Mouse (Mus musculus) small intestine, adult 2 months (tissue): Measurements from ENCODE around the gene Unc5cl. TPM values are rescaled to one million over a fixed set of nuclear protein-coding genes. Genes with fewer than 3 reads are reported as not detected.

Experiments used
- H3K27ac ChIP-seq: fragments of 200-500 bp; 2 replicates; pipeline ENCODE4 v1.5.1; 2012; ENCODE audit warnings: low read depth, low read length, control low read depth, inconsistent platforms; ENCODE audit not compliant: insufficient read depth
- H3K27me3 ChIP-seq: fragments of 200-500 bp; 2 replicates; pipeline ENCODE4 v1.6.1; 2012; ENCODE audit warnings: mild to moderate bottlenecking, moderate library complexity, low read length, inconsistent platforms; ENCODE audit not compliant: control insufficient read depth, insufficient read depth
- H3K36me3 ChIP-seq: fragments of 200-500 bp; 2 replicates; pipeline ENCODE4 v1.6.1; 2012; ENCODE audit warnings: mild to moderate bottlenecking, low read length, control low read depth, inconsistent platforms; ENCODE audit not compliant: control insufficient read depth, insufficient read depth
- H3K4me1 ChIP-seq: fragments of 200-500 bp; 2 replicates; pipeline ENCODE4 v1.6.1; 2012; ENCODE audit warnings: low read length, inconsistent platforms, mixed read lengths; ENCODE audit not compliant: control insufficient read depth, insufficient read depth, insufficient read length
- H3K4me3 ChIP-seq: fragments of 200-500 bp; 2 replicates; pipeline ENCODE4 v1.5.1; 2012; ENCODE audit warnings: low read depth, mild to moderate bottlenecking, control low read depth, inconsistent platforms, low read length, moderate library complexity
- CTCF ChIP-seq: fragments of 200-500 bp; IDR thresholded peaks from 2 replicates; pipeline ENCODE4 v1.5.1; 2012; ENCODE audit warnings: low read depth, mild to moderate bottlenecking, control low read depth, inconsistent platforms, low read length, moderate library complexity, mixed read lengths; ENCODE audit not compliant: insufficient replicate concordance, insufficient read length; ENCODE audit errors: extremely low read depth
- POLR2A ChIP-seq: fragments of 200-500 bp; IDR thresholded peaks from 2 replicates; pipeline ENCODE4 v1.6.1; 2012; ENCODE audit warnings: low read depth, mild to moderate bottlenecking, control low read depth, inconsistent platforms, low read length, moderate library complexity
- WGBS: fragments of 180-500 bp; shearing (Covaris S2); methylation state at CpG from one replicate; pipeline ENCODE4 v1.1.7; 2018; 5-methylcytosine and 5-hydroxymethylcytosine counted together
- polyA plus RNA-seq: library from polyadenylated mRNA; depleted of rRNA; stranded (reverse); fragments of >200 nt; gene quantifications from 2 replicates; pipeline ENCODE4 v1.2.3, GENCODE M21; 2012

Gene Unc5cl
- polyA plus RNA-seq, 1 experiment: 52.1 TPM

DNA sequence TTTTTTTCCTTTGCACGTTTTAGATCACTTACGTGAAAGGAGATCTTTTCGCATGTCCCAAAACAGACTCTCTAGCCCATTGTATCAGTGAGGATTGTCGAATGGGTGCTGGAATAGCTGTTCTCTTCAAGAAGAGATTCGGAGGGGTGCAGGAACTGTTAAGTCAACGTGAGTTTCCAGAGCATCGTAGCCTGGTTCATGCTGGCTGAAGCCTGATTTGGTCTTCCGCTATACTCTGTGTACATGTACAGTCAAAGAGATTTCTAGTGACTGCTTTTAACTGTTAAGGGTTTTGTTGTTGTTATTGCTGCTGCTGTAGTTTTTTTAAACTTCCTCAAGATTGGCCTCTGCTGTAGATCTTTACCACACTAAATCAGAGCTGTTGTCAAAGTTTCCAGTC lies 43.5 kb upstream of the Unc5cl start:
- Histone ChIP-seq H3K4me1 (peaks cover 3% of the 10 kb centered on the region; the same call in 1 of the 2 replicates), H3K27ac (no peak overlapping the region), H3K4me3 (no peak overlapping the region), H3K36me3 (peaks cover 29% of the 10 kb centered on the region), H3K27me3 (no peaks in the 10 kb centered on the region)
- TF ChIP-seq CTCF (no peak), POLR2A (no peak)
- 25% methylated on average over 8 of the region's 8 CpGs for WGBS

DNA sequence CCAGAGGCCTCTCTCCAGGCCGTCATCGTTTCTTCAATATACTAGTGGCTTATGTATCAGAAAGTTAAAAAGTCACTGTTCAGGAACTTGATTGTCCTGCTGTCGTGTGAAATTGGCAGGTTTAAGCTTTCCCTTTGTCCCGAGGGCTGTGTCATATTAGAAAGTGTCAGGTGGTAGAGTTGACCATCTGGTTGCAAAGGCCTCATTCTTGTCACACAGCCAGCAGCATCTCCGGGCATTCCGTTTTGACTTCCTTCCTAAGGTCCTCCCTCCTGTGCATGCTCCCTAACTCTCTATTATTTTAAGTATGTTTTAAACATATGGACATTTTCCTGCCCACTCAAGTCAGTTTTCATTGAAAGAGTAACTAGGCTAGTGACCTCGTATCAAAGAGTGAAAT lies 38.7 kb upstream of the Unc5cl start:
- whole genome bisulfite sequencing: 72% methylated on average over 7 of the region's 7 CpGs
- TF ChIP-seq POLR2A (no peak), CTCF (no peak)
- Histone ChIP-seq H3K4me1 (peaks cover 16% of the 10 kb centered on the region; the same call in 1 of the 2 replicates), H3K4me3 (no peak overlapping the region), H3K27ac (no peak overlapping the region), H3K36me3 (peaks cover 34% of the 10 kb centered on the region), H3K27me3 (no peaks in the 10 kb centered on the region)

DNA sequence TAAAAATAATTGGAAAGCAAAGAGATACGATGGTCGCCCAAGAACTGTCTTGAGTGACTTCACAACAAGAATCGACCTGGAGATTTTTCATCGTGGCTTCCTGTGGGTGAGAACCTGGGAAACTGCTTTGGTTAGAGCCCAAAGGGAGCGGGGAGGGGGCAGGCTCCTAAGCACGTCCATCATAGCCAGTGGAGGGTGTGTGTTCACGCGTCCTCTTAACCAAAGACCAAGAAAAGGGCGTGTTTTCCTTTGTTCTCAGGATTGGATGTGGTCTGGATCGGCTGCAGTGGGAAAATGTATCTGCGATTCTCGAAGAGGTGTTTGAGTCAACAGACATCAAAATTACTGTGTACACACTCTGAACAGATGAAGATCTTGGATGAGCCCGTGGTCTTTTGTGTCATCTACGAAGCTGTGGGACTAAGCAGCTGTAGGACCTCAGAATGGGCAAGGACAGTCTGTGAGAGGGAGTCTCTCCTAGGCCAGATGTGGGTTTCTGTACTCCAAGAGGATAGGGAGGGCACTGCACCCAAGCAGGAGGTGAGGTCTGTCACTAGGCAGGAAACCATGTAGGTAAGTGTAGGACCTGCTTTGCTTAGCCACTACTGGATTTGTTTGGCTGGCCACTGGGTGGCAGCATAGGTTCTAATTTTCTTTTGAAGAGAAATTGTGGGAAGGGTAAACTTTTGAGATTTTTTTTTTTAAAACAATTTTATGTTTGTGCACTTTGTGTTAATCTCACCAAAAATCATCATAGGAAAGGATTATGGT lies 38.1 kb upstream of the Unc5cl start:
- no peak overlapping the region for H3K27ac ChIP-seq
- WGBS: 85% methylated on average over 14 of the region's 14 CpGs

DNA sequence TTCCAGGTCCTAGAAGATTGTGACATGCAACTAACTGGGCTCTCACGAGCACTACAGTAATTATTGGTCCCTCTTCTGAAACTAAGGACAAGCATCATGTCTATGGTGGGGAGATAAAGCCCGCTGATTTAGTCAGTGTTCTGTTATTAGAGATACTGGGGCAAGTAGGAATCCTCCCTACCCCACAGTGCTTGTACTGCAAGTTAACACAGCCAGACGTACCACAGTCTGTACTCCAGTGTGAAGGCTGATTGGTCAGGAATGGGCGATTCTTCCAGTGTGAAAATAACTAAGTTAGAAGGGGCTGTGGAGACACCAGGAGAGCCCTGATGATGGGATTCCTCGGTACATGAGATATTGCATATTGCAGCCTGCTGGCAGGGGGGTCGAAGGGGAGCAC lies 37.2 kb upstream of the Unc5cl start:
- Histone ChIP-seq H3K4me1 (peaks cover 16% of the 10 kb centered on the region; the same call in 1 of the 2 replicates), H3K27ac (peak overlapping the region; percentile 86), H3K27me3 (no peaks in the 10 kb centered on the region), H3K4me3 (no peak overlapping the region), H3K36me3 (peaks cover 31% of the 10 kb centered on the region)
- WGBS: 48% methylated on average over 6 of the region's 6 CpGs
- TF ChIP-seq POLR2A (no peak), CTCF (no peak)

More for the DNA sequence above, 38.1 kb upstream of the Unc5cl start:
- TF ChIP-seq CTCF: peak; percentile 44; the same call in 1 of the 2 replicates
- TF ChIP-seq POLR2A: no peak
- H3K4me1 ChIP-seq: peaks cover 16% of the 10 kb centered on the region; the same call in 1 of the 2 replicates
- H3K27me3 ChIP-seq: no peaks in the 10 kb centered on the region
- H3K4me3 ChIP-seq: no peak overlapping the region
- peaks cover 34% of the 10 kb centered on the region for H3K36me3 ChIP-seq

DNA sequence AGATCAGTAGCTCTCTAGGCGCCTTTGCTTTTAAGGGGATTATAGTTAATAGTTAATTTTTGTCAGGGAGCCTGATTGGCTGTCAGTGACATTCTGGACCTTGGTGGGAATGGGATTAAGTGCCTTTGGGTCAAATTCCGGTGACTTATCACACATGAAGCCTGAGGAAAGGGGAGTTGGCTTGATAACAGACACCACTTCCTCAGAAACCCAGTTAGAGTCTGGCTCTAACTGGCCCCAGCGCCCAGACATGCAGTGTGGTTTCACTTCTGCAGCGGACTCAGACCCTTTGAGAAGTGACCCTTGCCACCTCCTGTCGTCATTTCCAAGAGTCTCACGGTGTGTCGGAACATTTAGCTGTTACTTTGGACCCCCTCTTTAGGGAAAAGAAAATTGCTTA lies 36.5 kb upstream of the Unc5cl start:
- Histone ChIP-seq H3K27ac (peak overlapping the region; percentile 97), H3K36me3 (peaks cover 27% of the 10 kb centered on the region), H3K4me1 (peaks cover 16% of the 10 kb centered on the region; the same call in 1 of the 2 replicates), H3K27me3 (no peaks in the 10 kb centered on the region), H3K4me3 (peak overlapping the region; percentile 22)
- WGBS: 17% methylated on average over 7 of the region's 7 CpGs
- no peak for TF ChIP-seq POLR2A
- no peak for TF ChIP-seq CTCF

DNA sequence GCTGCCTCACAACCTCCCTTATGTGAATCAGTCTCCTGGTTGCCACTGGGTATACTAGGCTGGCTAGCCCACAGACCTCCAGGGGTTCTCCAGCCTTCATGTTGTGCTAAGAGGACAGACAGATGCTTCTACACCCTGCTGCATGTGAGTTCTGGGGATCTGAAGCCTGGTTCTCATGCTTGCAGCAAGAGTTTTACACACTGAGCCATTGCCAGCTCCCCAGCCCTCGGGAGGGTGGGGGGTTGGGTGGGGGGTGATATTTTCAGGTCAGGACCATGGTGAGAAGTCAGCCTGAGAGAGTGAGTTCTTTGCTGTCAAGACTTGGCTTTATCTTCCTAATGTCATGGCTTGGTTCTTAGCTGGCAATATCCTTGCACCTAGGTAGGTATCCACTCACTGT lies 35.9 kb upstream of the Unc5cl start:
- TF ChIP-seq CTCF (no peak), POLR2A (no peak)
- Histone ChIP-seq H3K4me3 (no peak overlapping the region), H3K36me3 (peaks cover 24% of the 10 kb centered on the region), H3K27me3 (no peaks in the 10 kb centered on the region), H3K4me1 (peaks cover 16% of the 10 kb centered on the region; the same call in 1 of the 2 replicates), H3K27ac (peak overlapping the region; percentile 97)
- WGBS: 43% methylated on average over 1 of the region's 1 CpGs

DNA sequence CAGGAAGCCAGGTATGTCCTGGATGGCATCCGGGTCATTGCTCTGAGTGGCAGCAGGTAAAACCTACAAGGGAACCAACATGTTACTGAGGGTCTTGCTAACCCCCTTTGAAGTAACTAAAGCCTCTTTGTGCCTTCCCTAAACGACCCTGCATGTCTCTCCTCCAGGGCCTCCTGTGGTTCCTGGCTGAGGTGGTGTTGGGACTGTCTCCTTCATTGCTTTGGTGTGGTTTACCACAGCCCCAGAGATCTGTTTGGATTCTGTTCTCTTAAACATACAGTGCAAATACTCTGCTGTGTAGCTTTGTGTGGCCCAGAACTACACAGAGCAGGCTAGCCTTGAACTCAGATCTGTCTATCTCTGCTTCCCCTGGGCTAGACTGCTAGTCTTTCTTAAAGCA lies 35.1 kb upstream of the Unc5cl start:
- H3K4me3 ChIP-seq: no peak overlapping the region
- no peak overlapping the region for H3K27ac ChIP-seq
- peaks cover 16% of the 10 kb centered on the region; the same call in 1 of the 2 replicates for H3K4me1 ChIP-seq
- H3K27me3 ChIP-seq: no peaks in the 10 kb centered on the region
- H3K36me3 ChIP-seq: peaks cover 20% of the 10 kb centered on the region
- TF ChIP-seq POLR2A: no peak
- TF ChIP-seq CTCF: no peak
- WGBS: 65% methylated on average over 2 of the region's 2 CpGs

DNA sequence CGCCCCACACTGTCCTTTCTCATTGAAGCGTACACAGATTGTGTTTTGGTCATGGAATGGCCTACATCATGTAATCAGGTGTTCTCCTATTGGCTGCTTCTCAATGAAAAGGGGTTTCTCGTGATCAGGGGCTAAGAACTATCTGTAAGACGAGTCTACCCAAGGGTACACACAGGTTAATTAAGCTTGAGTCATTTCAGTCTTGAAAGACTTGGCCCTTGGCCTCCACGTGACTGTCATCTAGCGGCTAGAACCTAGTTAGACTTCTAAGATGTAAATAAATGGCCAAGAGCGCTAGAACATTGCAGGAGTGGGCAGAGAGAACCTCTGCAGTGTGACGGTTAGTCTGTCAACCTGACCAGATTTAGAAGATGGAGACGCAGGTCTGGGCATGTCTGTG lies 30.5 kb upstream of the Unc5cl start:
- Histone ChIP-seq H3K27me3 (no peaks in the 10 kb centered on the region), H3K4me1 (peaks cover 32% of the 10 kb centered on the region), H3K27ac (no peak overlapping the region), H3K4me3 (no peak overlapping the region), H3K36me3 (no peaks in the 10 kb centered on the region)
- TF ChIP-seq POLR2A (no peak), CTCF (no peak)
- WGBS: 82% methylated on average over 9 of the region's 9 CpGs
